Mouse (Mus musculus) bone marrow macrophage, adult 2 months (primary cell): ENCODE measurements around the gene Prune2.

ENCODE experiments used
- CTCF ChIP-seq: IDR thresholded peaks from 2 replicates; pipeline ENCODE4 v1.5.1; 2012; ENCODE audit warnings: low read depth, mild to moderate bottlenecking, low read length, moderate library complexity
- POLR2A ChIP-seq: IDR thresholded peaks from 2 replicates; pipeline ENCODE4 v1.6.1; 2012; ENCODE audit warnings: mild to moderate bottlenecking, low read depth, low read length, borderline replicate concordance

DNA sequence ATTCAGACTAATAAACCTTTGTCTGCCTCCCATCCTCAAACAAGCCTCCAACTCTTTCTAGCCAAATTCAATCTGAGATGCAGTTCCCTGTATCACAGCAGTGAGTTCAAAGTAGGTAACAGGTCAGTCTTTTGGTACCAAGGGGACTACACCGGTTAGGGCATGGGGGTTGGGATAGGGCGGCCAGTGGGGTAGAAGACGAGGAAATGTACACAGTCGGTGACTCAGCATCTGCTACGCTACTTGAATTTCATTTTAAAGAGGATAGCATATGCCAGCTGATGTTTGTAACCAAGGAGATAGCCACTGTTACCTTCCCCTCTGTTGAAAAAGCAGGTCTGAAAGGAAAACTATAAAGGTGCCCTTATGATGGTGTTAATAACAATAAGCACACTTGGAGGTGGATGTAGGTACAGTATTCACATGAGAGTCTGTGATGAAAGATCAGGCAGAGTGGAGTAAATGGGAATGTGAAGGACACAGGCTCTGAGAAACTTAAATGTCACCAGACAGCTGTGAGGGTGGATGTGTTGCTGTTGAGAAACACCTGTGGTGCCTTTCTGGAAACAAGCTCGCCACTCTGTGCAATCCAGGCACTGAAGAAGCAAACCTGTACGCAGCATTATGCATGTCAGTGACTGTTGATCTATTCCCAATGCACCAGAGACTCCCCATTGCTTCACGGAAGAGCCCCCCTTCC is 5.1 kb upstream of the Prune2 start:
- TF ChIP-seq CTCF (no peak), POLR2A (no peak)
